Mouse (Mus musculus): ENCODE measurements at regions not wholly inside any gene's neighbourhood (a gene's known extent, or its start where the extent isn't known, plus 50 kb on each side); places are given as distances from the start of the nearest gene placed in this dataset.

DNA sequence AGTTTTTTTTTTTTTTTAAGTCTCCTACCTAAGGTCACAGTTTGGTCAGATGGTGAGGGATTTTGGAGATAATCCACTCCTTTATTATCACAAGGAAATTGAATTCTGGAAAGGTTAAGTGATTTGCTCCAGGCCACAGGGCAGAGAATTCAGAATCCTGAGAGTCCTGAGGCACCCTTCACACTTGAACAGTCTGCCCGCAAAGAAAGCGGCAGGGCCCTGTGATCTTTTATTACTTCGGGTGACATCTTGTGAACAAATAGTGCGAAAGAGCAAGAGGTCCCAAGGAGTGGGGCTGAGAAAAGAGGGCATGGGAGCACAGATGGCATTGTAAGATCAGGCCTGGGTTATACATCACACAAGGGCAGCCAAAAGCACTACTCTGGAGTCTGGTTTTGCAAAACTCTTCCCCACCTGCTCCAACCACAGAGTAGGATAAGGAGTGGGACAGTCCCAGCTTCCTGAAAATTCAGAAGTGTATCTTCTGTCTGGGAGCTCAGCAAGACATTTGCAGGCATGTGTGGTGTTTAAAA is 150.5 kb upstream of the Wdr11 start:
- DNase-seq, result no peak

DNA sequence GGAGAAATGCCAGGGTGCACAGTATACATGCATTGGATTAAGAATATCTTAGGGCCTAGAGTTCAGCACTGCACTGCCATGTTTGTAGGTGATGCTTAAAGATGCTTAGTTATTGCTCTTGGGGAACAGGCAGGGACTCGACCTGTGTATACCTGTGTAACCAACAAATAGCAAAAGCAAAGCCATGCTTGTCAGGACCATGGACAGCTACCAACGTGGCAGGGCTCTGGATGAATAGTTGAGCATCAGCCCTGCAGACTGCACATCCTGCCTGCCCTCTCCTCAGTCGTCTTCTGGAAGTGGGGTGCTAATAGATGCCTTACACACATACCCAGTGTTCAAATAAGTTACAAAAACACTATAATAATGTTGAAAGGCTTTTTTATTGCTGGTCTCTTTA is 122.2 kb upstream of the Wdr11 start:
- peak; percentile 1 for DNase-seq

DNA sequence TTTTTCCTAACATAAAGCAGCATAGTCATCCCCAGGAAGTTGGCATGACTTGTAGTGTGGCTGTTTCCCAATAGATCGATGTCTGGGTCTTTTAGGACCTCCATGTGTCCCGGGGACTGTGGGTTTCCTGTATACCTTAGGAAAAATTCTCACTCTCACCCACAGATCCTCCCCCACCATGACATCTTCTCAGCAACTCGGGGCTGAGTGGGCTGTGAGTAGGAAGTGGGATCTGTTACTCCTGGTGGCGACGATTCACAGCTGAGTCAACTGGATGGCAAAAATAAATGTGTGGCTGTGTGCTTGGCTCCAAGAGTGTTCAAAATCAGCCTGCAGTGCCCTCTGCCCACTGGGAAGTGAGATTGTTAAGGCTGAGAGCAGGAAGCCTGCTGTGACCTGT is 107.9 kb upstream of the Wdr11 start:
- DNase-seq, result no peak

DNA sequence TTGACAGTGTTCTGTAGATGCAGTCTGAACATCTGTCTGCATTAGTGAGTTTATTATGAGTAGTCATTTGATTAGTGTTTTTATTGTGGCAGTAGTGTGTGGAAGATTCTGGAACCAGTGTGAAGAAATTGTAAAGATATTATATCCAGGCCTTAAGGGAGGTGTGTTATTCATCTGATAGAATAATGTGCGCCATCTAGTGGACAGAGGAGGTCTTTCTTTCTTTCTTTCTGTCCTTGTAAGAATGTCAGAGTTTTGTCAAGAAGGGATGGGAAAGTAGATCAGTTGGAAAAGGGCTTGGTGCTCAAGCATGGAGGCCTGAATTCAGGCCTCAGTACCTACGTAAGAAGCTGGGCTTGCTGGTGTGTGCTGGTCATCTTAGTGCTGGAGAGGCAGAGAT is 84.8 kb upstream of the Wdr11 start:
- peak; percentile 3 for DNase-seq

DNA sequence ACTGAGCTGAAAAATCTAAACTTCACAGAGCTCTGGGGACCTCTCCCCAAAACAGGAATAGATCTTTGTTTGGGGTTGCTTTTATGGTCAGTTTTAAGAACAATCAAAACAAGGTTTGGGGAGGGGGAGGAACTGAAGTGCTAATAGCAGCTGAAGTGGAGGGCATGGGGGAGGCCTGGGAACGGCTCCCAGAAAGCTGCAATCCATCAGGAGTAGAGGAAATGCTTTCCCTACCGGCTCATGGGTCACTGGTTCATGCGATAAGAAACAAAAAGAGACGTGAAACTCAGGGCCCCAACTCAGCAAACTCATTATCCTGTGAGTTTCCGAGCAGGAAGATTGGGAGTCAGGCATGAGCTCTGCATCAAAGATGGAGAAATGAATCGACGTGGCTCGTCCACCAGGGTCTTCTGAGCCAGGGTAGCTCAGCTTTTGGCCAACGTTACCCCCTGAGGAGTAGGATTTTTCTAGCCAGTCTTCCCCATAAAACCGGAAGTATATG is 82.0 kb upstream of the Wdr11 start:
- no peak for DNase-seq

DNA sequence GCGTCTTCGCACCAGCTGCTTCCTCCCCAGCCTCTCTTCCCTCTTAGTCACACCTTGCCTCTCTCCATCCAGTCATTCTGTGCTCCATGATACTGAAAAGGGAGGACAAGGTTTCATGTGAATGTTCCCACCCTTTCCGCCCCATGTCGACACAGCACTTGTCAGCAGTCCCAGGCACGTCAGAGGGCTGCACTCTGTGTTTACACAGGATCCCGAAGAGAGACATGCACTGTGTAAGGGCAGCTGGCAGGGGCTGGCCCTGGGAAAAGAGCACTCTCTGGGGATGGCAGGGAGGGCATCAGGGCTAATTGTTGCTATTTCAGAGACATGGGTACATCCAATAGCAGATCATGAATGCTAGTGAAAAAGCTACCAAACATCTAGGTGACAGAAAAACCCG is 77.0 kb upstream of the Wdr11 start:
- no peak for DNase-seq

DNA sequence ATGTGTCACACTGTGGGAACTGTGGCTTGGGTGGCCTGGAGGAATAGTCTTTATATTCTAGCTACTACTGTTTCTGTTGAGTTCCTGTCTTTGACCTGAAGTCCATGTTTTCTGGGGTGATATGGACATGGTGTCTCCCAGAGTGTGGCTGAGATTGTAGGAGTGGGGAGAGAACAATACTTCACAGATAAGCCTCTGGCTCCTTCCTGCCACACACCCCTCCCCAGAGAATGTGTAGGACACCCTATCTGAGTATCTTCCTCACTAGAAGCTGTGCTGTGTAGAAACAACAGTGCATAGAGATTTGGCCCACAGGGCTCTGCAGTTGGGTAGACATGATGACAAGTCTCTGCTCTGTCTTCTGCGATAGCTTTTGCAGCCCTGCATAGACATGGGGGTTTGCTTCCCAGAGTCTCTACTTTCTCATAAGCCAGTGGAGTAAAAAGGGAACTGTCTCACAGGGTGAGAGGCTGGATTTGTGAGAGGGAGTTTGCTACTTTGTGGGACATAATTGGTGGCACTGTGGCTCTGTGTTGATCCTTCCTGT is 67.2 kb upstream of the Wdr11 start:
- no peak for DNase-seq

DNA sequence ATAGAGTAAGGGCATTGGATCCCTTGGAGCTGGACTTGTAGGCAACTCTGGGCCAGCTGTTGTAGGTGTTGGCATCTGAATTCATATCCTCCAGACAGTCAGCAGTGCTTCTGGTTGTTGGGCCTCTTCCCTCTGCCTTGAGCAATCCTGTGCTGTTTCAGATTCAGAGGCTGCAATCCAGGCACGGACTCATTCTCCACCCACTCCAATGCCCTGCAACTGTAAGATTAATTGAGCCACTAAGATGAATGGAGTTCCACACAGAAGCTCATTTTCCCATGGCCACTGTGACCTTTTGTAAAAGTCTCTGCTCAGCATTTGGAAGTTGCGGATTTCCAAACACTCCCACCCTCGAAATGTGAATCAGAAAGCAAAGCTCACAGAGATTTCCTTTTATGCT is 65.7 kb upstream of the Wdr11 start:
- DNase-seq, result no peak

DNA sequence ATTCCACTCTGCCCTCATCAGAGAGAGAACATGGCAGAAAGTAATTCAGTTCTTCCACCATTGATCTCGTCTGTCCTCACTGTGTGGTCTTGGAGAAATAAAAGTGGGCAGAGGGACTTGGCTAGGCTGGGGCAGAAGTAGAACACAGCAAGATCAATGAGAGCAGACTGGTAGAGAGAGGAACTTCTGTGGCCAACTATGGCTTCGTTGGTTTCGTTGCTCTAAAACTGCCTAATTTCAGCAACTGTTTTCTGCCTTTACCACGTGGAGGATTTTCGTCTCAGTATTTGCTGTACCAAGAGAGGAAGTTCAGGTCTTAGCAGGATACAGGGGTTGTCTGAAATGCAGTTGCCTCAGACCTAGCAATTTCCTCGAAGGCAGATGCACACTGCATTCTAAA is 63.4 kb upstream of the Wdr11 start:
- no peak for DNase-seq

DNA sequence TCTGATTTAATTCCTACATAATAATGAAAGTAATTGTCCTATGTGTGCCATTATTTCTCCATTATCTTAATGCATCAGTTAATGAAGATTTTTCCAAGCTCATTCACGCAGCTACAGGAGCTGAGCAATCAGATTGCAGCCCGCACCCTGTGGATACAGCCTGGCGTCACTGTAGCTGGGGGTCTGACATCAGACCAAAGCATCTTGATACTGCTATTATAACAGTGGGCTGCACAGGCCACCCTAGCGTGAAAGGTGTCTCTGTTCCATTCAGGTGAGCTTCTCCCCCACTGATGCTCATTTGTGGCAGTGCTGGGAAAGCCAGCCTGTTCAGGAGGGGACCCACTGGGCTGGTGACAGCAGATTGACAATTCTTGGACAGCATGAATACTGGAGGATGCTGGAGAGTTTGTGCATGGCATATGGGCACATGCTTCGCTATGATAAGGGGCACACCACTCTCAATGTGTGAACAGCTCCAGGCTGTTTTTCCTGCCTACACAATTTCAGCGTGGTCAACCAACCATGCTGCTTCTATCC is 58.2 kb upstream of the Wdr11 start:
- DNase-seq, result no peak
